Mouse (Mus musculus): Measurements from ENCODE around the gene Rpn1.

Rpn1 gene

DNA sequence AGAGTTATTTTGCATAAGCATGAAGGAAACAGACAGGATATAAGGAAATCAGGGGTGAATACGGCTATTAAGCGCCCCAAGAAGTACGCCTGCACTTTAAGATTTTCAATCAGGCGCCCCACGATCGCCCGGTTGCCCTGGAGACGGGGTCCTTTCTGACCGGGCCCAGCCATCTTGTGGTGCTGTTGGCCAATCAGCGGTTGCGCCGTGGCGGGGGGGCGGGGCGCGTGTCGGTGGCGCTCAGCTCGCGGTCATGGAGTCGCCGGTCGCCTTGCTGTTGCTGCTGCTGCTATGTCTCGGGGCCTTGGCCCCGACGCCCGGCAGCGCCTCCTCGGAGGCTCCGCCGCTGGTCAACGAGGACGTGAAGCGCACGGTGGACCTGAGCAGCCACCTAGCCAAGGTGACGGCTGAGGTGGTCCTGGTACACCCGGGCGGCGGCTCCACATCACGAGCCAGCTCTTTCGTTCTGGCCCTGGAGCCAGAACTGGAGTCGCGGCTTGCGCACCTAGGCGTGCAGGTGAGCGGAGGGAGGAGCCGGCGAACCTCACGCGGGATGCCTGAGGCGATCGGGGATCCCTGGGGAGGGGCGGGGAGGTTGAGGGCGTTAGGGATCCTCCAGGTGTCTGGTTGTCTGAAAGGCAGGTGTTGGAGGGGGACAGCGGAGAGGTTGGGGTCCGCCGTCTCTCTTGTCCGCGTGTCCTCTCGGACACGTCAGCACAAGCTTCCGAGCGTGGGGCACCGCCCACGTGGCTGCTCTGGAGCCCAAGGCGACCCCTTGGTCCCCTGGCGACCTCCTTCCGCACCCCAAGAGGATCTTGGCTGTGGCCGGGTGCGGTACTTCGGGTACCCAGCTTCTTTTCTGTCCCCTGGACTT lies at the start of gene Rpn1:
Gene Rpn1, plus strand, starts transcription at position 205 of the 874 bp plus-strand sequence.
- peaks cover 36% of the 10 kb centered on the region for H3K36me3 ChIP-seq (ENCODE audit: insufficient read depth, low read length)
- TF ChIP-seq CTCF (conservative IDR thresholded peaks at IDR 0.05; ENCODE audit: low read length) (no peak), NANOG (IDR thresholded peaks at IDR 0.05; ENCODE audit: borderline replicate concordance, low read length) (no peak), POU5F1 (IDR thresholded peaks at IDR 0.05; ENCODE audit: borderline replicate concordance, low read length) (no peak)
- H3K27me3 ChIP-seq (ENCODE audit: insufficient read depth, low read length), result peaks cover 8% of the 10 kb centered on the region; the same call in 1 of the 2 replicates
- H3K9me3 ChIP-seq (ENCODE audit: low read length), result no peaks in the 10 kb centered on the region
- peaks cover 42% of the 10 kb centered on the region for H3K4me1 ChIP-seq (replicated peaks; ENCODE audit: low read depth, low read length)
- peak within 1 kb of the TSS; percentile 99 for H3K4me3 ChIP-seq (replicated peaks; ENCODE audit: low read length)

DNA sequence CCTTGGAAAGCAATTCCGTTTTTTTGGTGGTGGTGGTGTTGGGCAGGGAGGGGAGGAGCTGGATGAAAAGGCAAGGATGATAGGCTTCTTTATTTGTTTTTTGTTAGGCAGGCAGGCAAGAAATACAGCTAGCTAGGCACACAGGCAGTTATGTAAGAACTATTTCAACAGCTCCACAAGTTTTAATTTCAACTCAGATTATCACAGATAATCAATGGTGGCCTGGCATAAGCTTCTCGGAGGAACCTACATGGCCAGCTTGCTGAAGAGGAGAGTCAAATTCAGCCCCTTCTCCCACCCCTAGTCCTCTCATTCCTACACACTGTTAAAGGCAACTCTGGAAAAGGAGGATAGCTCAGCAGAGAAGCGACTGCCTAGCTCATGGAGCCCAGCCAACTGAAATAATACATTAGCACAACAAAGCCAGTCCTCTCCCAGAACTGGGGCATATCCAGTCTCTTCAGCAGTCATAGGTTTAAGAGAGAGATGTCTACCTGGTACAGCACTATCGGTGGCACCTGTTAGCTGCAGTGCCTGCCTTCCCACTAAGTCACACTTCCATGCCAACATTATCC lies 46.7 kb upstream of the Rpn1 start:
- Histone ChIP-seq H3K9me3 (ENCODE audit: low read length) (no peaks in the 10 kb centered on the region), H3K36me3 (ENCODE audit: insufficient read depth, low read length) (peaks cover 74% of the 10 kb centered on the region), H3K4me3 (replicated peaks; ENCODE audit: low read length) (no peak overlapping the region), H3K4me1 (replicated peaks; ENCODE audit: low read depth, low read length) (peaks cover 63% of the 10 kb centered on the region), H3K27me3 (ENCODE audit: insufficient read depth, low read length) (no peaks in the 10 kb centered on the region)
- TF ChIP-seq POU5F1 (IDR thresholded peaks at IDR 0.05; ENCODE audit: borderline replicate concordance, low read length) (no peak), NANOG (IDR thresholded peaks at IDR 0.05; ENCODE audit: borderline replicate concordance, low read length) (no peak), CTCF (conservative IDR thresholded peaks at IDR 0.05; ENCODE audit: low read length) (no peak)

GRCm38 (mm10) chr6:88039426-88039825 lies 44.9 kb upstream of the Rpn1 start:
- Histone ChIP-seq H3K4me1 (replicated peaks; ENCODE audit: low read depth, low read length) (peaks cover 80% of the 10 kb centered on the region), H3K9me3 (ENCODE audit: low read length) (no peaks in the 10 kb centered on the region), H3K4me3 (replicated peaks; ENCODE audit: low read length) (no peak overlapping the region), H3K27me3 (ENCODE audit: insufficient read depth, low read length) (no peaks in the 10 kb centered on the region), H3K36me3 (ENCODE audit: insufficient read depth, low read length) (peaks cover 77% of the 10 kb centered on the region)
- TF ChIP-seq CTCF (conservative IDR thresholded peaks at IDR 0.05; ENCODE audit: low read length) (no peak), NANOG (IDR thresholded peaks at IDR 0.05; ENCODE audit: borderline replicate concordance, low read length) (no peak), POU5F1 (IDR thresholded peaks at IDR 0.05; ENCODE audit: borderline replicate concordance, low read length) (no peak)

DNA sequence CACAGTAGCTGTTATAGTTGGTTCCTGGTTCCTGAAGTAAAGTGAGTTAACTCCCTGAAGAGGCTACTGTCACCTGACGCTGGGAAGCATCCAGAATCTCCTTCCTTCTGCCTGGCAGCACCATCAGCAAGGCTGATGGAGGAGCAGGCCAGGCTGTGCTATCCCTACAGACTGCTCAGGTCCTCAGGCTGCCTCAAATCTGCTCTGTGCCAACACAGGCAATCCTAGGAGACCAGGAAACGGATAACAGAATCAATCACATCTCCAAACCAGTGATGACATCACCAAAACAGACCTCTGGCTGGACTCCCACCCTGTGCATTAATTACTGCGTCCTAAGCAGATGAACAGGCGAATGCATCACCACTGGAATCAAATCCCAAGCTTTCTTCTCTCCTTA lies 43.1 kb upstream of the Rpn1 start:
- peaks cover 62% of the 10 kb centered on the region for H3K36me3 ChIP-seq (ENCODE audit: insufficient read depth, low read length)
- TF ChIP-seq NANOG (IDR thresholded peaks at IDR 0.05; ENCODE audit: borderline replicate concordance, low read length), result no peak
- TF ChIP-seq CTCF (conservative IDR thresholded peaks at IDR 0.05; ENCODE audit: low read length), result no peak
- no peak for TF ChIP-seq POU5F1 (IDR thresholded peaks at IDR 0.05; ENCODE audit: borderline replicate concordance, low read length)
- H3K27me3 ChIP-seq (ENCODE audit: insufficient read depth, low read length), result no peaks in the 10 kb centered on the region
- H3K4me1 ChIP-seq (replicated peaks; ENCODE audit: low read depth, low read length), result peaks cover 76% of the 10 kb centered on the region
- H3K4me3 ChIP-seq (replicated peaks; ENCODE audit: low read length), result no peak overlapping the region
- H3K9me3 ChIP-seq (ENCODE audit: low read length), result no peaks in the 10 kb centered on the region

- Histone ChIP-seq H3K27me3 (ENCODE audit: insufficient read depth, low read length) (no peaks in the 10 kb centered on the region), H3K36me3 (ENCODE audit: insufficient read depth, low read length) (peaks cover 54% of the 10 kb centered on the region), H3K4me3 (replicated peaks; ENCODE audit: low read length) (no peak overlapping the region), H3K4me1 (replicated peaks; ENCODE audit: low read depth, low read length) (peaks cover 71% of the 10 kb centered on the region), H3K9me3 (ENCODE audit: low read length) (no peaks in the 10 kb centered on the region)
- no peak for TF ChIP-seq CTCF (conservative IDR thresholded peaks at IDR 0.05; ENCODE audit: low read length)
- no peak for TF ChIP-seq NANOG (IDR thresholded peaks at IDR 0.05; ENCODE audit: borderline replicate concordance, low read length)
- TF ChIP-seq POU5F1 (IDR thresholded peaks at IDR 0.05; ENCODE audit: borderline replicate concordance, low read length), result no peak
Observed at GRCm38 (mm10) chr6:88042336-88042735, 41.9 kb upstream of the Rpn1 start.

- peaks cover 63% of the 10 kb centered on the region for H3K4me1 ChIP-seq (replicated peaks; ENCODE audit: low read depth, low read length)
- TF ChIP-seq POU5F1 (IDR thresholded peaks at IDR 0.05; ENCODE audit: borderline replicate concordance, low read length), result no peak
- TF ChIP-seq CTCF (conservative IDR thresholded peaks at IDR 0.05; ENCODE audit: low read length), result no peak
- no peak for TF ChIP-seq NANOG (IDR thresholded peaks at IDR 0.05; ENCODE audit: borderline replicate concordance, low read length)
- no peaks in the 10 kb centered on the region for H3K9me3 ChIP-seq (ENCODE audit: low read length)
Observed at GRCm38 (mm10) chr6:88044234-88044576, 40.1 kb upstream of the Rpn1 start.

DNA sequence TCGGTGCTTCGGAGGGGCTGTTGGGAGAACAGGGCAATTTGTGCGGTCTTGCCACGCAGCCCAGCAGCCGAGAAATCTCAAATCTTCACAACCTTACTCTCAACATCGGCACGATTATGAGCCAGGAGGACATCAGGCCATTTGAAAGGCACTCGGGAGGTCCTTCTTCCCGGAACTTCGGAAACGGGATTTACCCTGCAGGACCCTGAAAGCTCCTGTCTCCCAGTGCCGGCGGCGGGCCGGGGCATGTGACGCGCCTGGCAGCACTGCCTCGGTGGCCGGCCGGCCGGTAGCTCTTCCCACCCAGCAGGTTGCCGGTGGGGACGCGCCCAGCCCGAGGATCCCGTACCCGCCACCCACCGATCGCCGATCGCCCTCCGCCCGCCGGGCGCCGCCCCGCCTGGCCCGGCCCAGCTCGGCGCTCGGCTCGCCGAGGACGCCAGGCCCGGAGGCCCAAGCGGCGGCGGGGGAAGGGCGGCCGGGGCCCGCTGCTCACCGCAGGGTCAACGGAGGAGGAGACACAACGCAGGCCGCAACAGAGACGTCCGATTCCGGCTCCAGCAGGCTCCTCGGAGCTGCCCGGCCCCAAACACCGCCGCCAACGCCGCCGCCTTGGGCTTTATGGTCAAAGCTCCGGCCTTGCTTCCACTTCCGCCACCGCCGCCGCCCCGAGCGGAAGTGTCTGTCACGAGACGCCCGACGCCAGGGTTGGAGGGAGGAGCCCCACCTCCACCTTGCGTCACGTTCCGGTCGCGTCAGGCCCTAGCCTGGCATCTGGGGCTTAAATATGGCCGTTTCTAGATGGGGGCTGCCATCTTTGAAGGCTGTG lies 39.5 kb upstream of the Rpn1 start, which contains the start of gene Rab7:
Gene Rab7, minus strand, starts transcription at position 694 of the 829 bp plus-strand sequence.
- Histone ChIP-seq H3K4me1 (replicated peaks; ENCODE audit: low read depth, low read length) (peaks cover 60% of the 10 kb centered on the region), H3K27me3 (ENCODE audit: insufficient read depth, low read length) (no peaks in the 10 kb centered on the region), H3K36me3 (ENCODE audit: insufficient read depth, low read length) (peaks cover 33% of the 10 kb centered on the region), H3K4me3 (replicated peaks; ENCODE audit: low read length) (peak within 1 kb of the TSS; percentile 93), H3K9me3 (ENCODE audit: low read length) (no peaks in the 10 kb centered on the region)
- TF ChIP-seq NANOG (IDR thresholded peaks at IDR 0.05; ENCODE audit: borderline replicate concordance, low read length) (no peak), CTCF (conservative IDR thresholded peaks at IDR 0.05; ENCODE audit: low read length) (no peak), POU5F1 (IDR thresholded peaks at IDR 0.05; ENCODE audit: borderline replicate concordance, low read length) (no peak)

More at GRCm38 (mm10) chr6:88044234-88044576, 40.1 kb upstream of the Rpn1 start:
- Histone ChIP-seq H3K27me3 (ENCODE audit: insufficient read depth, low read length) (no peaks in the 10 kb centered on the region), H3K36me3 (ENCODE audit: insufficient read depth, low read length) (peaks cover 38% of the 10 kb centered on the region), H3K4me3 (replicated peaks; ENCODE audit: low read length) (peak overlapping the region; percentile 93)

- Histone ChIP-seq H3K9me3 (ENCODE audit: low read length) (no peaks in the 10 kb centered on the region), H3K36me3 (ENCODE audit: insufficient read depth, low read length) (peaks cover 28% of the 10 kb centered on the region), H3K4me3 (replicated peaks; ENCODE audit: low read length) (peak overlapping the region; percentile 93), H3K27me3 (ENCODE audit: insufficient read depth, low read length) (no peaks in the 10 kb centered on the region), H3K4me1 (replicated peaks; ENCODE audit: low read depth, low read length) (peaks cover 55% of the 10 kb centered on the region)
- TF ChIP-seq POU5F1 (IDR thresholded peaks at IDR 0.05; ENCODE audit: borderline replicate concordance, low read length) (no peak), CTCF (conservative IDR thresholded peaks at IDR 0.05; ENCODE audit: low read length) (no peak), NANOG (IDR thresholded peaks at IDR 0.05; ENCODE audit: borderline replicate concordance, low read length) (no peak)
Observed at GRCm38 (mm10) chr6:88045406-88045766, 38.9 kb upstream of the Rpn1 start.

All from E14TG2a.4 (cell line).